Mouse (Mus musculus) embryonic facial prominence, embryonic 13.5 days (tissue): ENCODE measurements around the gene Vangl1. TPM values are rescaled to one million over a fixed set of nuclear protein-coding genes. Genes with fewer than 3 reads are reported as not detected.

Experiments used
- ATAC-seq: fragments of 200-750 bp; cut with Nextera tagmentation; 2 replicates; pipeline ENCODE4 v1.8.0; 2017; ENCODE audit warnings: low read depth; ENCODE audit not compliant: insufficient number of reproducible peaks, insufficient read depth, low FRiP score, low TSS enrichment
- H3K27ac ChIP-seq: fragments of 300-500 bp; sonication (generic); 2 replicates; pipeline ENCODE4 v1.5.1; 2015; ENCODE audit warnings: moderate library complexity, mild to moderate bottlenecking, inconsistent platforms
- H3K27me3 ChIP-seq: fragments of 300-500 bp; sonication (generic); 2 replicates; pipeline ENCODE4 v1.6.1; 2015; ENCODE audit warnings: mild to moderate bottlenecking, inconsistent platforms
- H3K36me3 ChIP-seq: fragments of 300-500 bp; sonication (generic); 2 replicates; pipeline ENCODE4 v1.6.1; 2015; ENCODE audit warnings: mild to moderate bottlenecking, inconsistent platforms
- H3K4me1 ChIP-seq: fragments of 300-500 bp; sonication (generic); 2 replicates; pipeline ENCODE4 v1.6.1; 2015; ENCODE audit warnings: inconsistent platforms
- H3K4me2 ChIP-seq: fragments of 300-500 bp; sonication (generic); 2 replicates; pipeline ENCODE4 v1.6.1; 2015; ENCODE audit warnings: moderate library complexity, mild to moderate bottlenecking, inconsistent platforms
- H3K4me3 ChIP-seq: fragments of 300-500 bp; sonication (generic); 2 replicates; pipeline ENCODE4 v1.5.1; 2015; ENCODE audit warnings: mild to moderate bottlenecking, inconsistent platforms
- H3K9ac ChIP-seq: fragments of 300-500 bp; sonication (generic); 2 replicates; pipeline ENCODE4 v1.6.1; 2015; ENCODE audit warnings: mild to moderate bottlenecking, inconsistent platforms
- H3K9me3 ChIP-seq: fragments of 300-500 bp; sonication (generic); 2 replicates; pipeline ENCODE4 v1.6.1; 2016; ENCODE audit warnings: inconsistent platforms
- WGBS: fragments of 180-500 bp; shearing (Covaris S2); methylation state at CpG from one replicate; pipeline ENCODE4 v1.1.7; 2015; ENCODE audit warnings: mixed read lengths; 5-methylcytosine and 5-hydroxymethylcytosine counted together
- polyA plus RNA-seq: library from polyadenylated mRNA; unstranded; fragments of >200 nt; fragmentation: Nextera tagmentation; extraction: Ambion mirVana; gene quantifications from 2 replicates; pipeline ENCODE4 v1.2.1, GENCODE M21; 2015

Gene Vangl1
- polyA plus RNA-seq, 1 experiment from 2014 or later = 13.9 TPM

DNA sequence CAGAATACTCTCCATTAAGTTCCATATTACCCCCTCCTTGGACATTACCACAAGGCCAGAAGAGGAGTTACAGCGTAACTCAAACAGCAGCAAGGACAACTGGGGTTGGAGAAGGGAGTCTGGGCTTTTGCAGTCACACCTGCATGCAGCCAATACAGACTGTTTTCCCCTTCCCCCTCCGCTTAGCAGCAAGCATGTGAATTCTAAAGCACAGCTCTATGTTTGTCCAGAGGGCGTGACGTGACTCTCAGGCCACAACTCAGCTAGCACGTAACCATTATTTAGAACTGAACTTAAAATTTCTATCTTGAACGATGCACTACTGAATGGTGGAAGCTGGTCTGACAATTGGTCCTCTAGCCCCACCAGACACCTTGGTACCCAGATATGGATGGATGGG, 63.9 kb downstream of the Vangl1 start:
- Histone ChIP-seq H3K9ac (no peak overlapping the region), H3K4me1 (peaks cover 12% of the 10 kb centered on the region), H3K9me3 (no peaks in the 10 kb centered on the region), H3K27me3 (no peaks in the 10 kb centered on the region), H3K4me3 (no peak overlapping the region), H3K36me3 (no peaks in the 10 kb centered on the region), H3K27ac (no peak overlapping the region), H3K4me2 (no peak overlapping the region)
- WGBS = 89% methylated on average over 6 of the region's 6 CpGs
- ATAC-seq = no peak

DNA sequence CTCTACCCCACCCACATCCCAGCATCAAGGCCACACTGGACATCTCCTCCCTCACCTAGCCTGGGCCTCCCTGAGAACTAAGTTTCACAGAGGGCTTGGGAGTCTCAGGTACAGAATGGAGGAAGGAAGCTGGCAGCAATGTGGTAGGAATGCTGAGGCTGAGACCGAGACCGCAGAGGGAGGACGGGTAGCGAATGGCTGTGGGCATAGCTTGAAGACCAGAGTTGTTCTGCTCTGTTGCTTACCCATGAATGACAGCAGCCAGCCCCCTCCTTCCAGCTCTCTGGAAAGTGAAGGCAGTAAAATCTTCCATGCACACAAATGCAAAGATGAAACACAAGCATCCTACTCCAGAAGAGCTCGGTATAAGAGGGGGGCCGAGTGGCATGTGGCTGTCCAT, 65.6 kb downstream of the Vangl1 start:
- 72% methylated on average over 6 of the region's 6 CpGs for WGBS
- H3K4me2 ChIP-seq = no peak overlapping the region
- no peak for ATAC-seq
- H3K4me1 ChIP-seq = peaks cover 16% of the 10 kb centered on the region
- no peak overlapping the region for H3K9ac ChIP-seq
- H3K27me3 ChIP-seq = no peaks in the 10 kb centered on the region
- H3K27ac ChIP-seq = no peak overlapping the region
- no peaks in the 10 kb centered on the region for H3K36me3 ChIP-seq
- no peaks in the 10 kb centered on the region for H3K9me3 ChIP-seq
- H3K4me3 ChIP-seq = no peak overlapping the region

DNA sequence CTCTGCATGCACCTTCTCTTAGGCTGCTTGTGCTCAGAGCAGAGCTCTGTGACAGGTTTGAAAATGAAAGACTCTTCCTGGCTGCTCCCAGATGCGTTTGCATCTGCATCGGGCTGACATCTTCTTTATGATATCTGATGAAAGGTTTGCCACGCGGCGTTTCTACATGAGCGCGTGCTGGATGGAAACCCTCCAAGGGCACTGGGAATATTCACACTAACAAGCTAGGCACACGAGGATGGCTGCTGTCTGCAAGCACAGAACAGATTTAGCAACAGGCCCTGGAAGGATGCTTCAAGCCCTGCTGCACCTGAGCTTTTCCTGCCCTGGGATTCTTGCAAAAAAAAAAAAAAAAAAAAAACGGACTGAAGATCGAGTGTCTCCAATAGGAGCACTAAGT, 67.3 kb downstream of the Vangl1 start:
- Histone ChIP-seq H3K36me3 (no peaks in the 10 kb centered on the region), H3K27ac (no peak overlapping the region), H3K9me3 (no peaks in the 10 kb centered on the region), H3K4me2 (no peak overlapping the region), H3K4me1 (peaks cover 16% of the 10 kb centered on the region), H3K4me3 (no peak overlapping the region), H3K9ac (no peak overlapping the region), H3K27me3 (no peaks in the 10 kb centered on the region; the same call in 1 of the 2 replicates)
- 62% methylated on average over 10 of the region's 10 CpGs for WGBS
- no peak for ATAC-seq

DNA sequence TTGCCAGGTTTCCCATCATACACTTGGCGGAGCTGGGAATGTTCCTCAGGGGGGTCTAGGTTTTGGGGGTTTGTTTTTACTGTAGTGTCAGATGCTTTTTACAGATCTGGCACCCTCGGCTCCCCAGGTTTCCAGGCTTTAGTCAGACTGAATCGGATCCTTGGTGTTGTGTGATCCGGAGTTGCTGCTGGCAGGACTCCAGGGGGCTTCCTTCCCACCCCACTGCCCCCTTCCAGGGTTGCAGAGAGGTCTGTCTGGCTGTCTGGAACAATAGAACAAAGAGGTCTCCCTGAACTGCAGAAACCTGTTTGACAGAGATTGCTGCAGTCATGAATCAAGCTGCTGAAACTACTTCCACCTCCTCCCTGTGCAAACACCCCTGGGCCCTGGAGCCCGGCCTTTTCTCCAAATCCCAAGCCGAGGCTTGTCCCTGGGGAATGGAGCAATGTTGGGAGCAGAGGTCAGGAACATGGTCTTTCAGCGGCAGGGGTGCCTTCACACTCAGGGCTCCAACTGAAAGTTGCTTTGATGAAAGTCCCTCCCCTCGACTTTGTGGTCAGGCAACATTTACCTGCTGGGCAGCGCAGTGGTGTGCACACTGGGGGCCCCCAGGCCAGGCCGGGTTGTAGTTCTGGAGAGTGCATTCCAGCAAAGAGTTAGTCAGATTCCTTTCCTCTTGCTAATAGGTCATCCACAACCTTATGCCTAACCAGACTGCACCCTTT, 68.9 kb downstream of the Vangl1 start:
- H3K27ac ChIP-seq = peak overlapping the region; percentile 68
- H3K9ac ChIP-seq = 0 out of 2 replicates have a peak overlapping the region, but pooled peaks have one; percentile 36
- no peak overlapping the region for H3K4me3 ChIP-seq
- H3K27me3 ChIP-seq = no peaks in the 10 kb centered on the region; the same call in 1 of the 2 replicates
- H3K9me3 ChIP-seq = no peaks in the 10 kb centered on the region
- peaks cover 16% of the 10 kb centered on the region for H3K4me1 ChIP-seq
- 18% methylated on average over 10 of the region's 10 CpGs for WGBS
- 0 out of 2 replicates have a peak overlapping the region, but pooled peaks have one; percentile 1 for H3K4me2 ChIP-seq
- peak; percentile 60 for ATAC-seq
- H3K36me3 ChIP-seq = no peaks in the 10 kb centered on the region

DNA sequence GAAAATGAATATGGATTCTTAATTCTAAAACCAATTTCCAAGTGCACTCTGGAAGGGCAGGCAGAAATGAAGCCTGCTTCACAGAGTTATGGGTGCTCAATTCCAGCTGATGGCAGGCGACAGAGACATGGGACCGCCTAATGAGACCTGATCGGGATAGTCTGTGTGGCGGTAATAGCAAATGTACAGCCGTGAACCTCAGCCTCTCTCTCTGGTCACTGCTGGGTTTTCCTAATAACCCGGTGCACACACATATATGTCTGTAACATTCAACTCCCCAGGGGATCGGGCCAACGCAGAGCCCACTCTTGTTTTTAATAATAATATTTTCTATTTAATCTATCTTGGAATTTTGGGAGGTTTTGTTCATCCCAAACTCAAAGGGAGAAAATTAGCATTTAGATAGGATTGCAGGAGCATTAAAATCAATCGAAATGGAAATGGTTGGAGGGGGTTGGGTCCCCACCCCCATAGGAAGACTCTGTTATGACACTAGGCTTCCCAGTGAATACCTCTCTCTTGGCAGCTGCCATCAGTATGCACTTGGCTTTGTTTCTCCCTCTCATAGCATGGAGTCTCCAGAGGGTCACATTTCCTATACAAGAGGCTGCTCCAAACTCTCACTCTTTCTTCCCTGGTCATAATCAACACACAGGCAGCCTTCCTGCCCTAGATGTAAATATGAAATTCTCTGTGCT, 72.7 kb downstream of the Vangl1 start:
- Histone ChIP-seq H3K4me3 (no peak overlapping the region), H3K9me3 (no peaks in the 10 kb centered on the region), H3K4me1 (peaks cover 12% of the 10 kb centered on the region), H3K27ac (no peak overlapping the region), H3K36me3 (no peaks in the 10 kb centered on the region), H3K27me3 (no peaks in the 10 kb centered on the region; the same call in 1 of the 2 replicates), H3K4me2 (no peak overlapping the region), H3K9ac (no peak overlapping the region)
- no peak for ATAC-seq
- WGBS = 91% methylated on average over 9 of the region's 9 CpGs

DNA sequence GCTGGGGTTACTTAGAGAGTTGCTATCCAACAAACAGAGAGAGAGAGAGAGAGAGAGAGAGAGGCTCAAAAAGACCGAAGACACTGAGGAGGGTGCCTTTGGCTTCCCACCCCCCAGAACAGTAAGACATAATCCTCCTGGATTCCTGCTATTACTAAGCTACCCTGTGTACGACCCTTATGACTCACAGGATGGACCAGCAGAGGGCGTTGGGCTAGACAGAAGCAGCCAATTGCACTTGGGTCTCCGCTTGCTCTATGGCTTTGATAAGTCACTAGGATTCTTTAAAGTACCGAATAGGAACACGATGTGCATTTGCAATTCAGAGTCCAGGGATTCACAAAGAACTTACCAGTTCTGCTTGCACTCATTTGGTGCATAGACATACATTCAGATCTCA, 74.0 kb downstream of the Vangl1 start:
- Histone ChIP-seq H3K9me3 (no peaks in the 10 kb centered on the region), H3K27ac (no peak overlapping the region), H3K9ac (no peak overlapping the region), H3K27me3 (no peaks in the 10 kb centered on the region; the same call in 1 of the 2 replicates), H3K4me2 (no peak overlapping the region), H3K36me3 (no peaks in the 10 kb centered on the region), H3K4me1 (peaks cover 3% of the 10 kb centered on the region), H3K4me3 (no peak overlapping the region)
- WGBS = 72% methylated on average over 6 of the region's 6 CpGs
- no peak for ATAC-seq

DNA sequence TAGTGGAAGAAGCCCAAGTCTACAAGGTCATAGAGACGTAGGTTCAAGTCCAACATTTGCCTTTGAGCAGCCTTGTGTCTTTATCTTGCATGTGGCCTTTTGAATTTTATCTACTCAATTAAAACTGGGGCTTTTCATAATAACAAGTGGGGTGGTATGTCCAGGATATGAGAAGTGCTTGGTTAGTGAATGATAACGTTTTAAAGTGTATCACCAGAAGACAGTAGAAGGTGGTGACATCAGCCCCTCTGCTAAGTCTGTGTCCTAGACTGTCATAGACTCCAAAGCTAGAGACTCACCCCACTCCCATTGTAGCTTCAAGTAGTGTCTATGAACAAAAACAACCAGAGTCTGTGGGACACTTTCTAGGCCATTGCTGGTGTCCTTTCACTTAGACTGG, 76.3 kb downstream of the Vangl1 start:
- H3K4me3 ChIP-seq = no peak overlapping the region
- no peaks in the 10 kb centered on the region for H3K4me1 ChIP-seq
- WGBS = 83% methylated on average over 2 of the region's 2 CpGs
- no peak for ATAC-seq
- no peak overlapping the region for H3K4me2 ChIP-seq
- no peak overlapping the region for H3K27ac ChIP-seq
- no peaks in the 10 kb centered on the region; the same call in 1 of the 2 replicates for H3K27me3 ChIP-seq
- H3K9me3 ChIP-seq = no peaks in the 10 kb centered on the region
- H3K9ac ChIP-seq = no peak overlapping the region
- H3K36me3 ChIP-seq = no peaks in the 10 kb centered on the region

DNA sequence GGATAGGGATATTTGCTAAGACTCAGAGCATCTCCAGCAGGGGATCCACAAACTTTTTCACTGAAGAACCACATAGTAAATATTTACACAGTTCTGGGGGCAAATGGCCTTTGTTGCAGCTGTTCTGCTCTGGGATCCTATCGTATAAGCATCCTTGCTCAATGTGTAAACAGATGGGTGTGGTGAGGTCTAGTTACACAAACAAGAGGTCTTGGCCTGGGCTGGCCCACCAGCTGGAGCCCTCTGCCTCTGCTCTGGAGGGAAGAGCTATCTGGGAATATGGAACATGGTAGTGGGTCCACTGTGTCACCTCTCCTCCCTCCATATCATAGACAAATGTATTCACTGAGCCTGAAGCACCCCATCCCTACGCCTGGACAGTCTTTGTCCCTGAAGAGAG, 77.4 kb downstream of the Vangl1 start:
- H3K27ac ChIP-seq = no peak overlapping the region
- no peaks in the 10 kb centered on the region for H3K36me3 ChIP-seq
- H3K9ac ChIP-seq = no peak overlapping the region
- ATAC-seq = no peak
- no peaks in the 10 kb centered on the region for H3K4me1 ChIP-seq
- no peak overlapping the region for H3K4me3 ChIP-seq
- WGBS = 76% methylated on average over 2 of the region's 2 CpGs
- no peaks in the 10 kb centered on the region for H3K9me3 ChIP-seq
- no peaks in the 10 kb centered on the region for H3K27me3 ChIP-seq
- H3K4me2 ChIP-seq = no peak overlapping the region

DNA sequence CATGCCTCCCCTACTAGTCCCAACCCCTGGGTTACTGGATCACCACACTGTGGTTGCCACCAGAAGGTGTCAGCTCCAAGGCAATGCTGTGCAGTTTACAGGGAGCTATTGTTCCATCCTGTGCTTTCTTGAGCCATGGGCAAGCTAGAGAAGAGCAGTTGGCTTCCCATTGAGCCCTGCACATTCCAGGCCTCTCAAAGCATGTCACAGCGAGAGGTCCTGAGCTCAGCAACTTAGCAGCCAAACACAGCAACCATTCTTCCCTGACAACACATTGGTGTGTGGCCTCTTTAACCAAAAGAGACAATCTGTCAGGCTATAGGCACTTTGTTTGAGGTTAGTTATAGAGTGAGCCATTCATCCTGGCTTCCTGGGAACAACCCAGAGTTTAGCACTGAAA, 78.9 kb downstream of the Vangl1 start:
- Histone ChIP-seq H3K36me3 (no peaks in the 10 kb centered on the region), H3K4me3 (no peak overlapping the region), H3K27me3 (no peaks in the 10 kb centered on the region), H3K9ac (no peak overlapping the region), H3K4me1 (no peaks in the 10 kb centered on the region), H3K9me3 (no peaks in the 10 kb centered on the region), H3K27ac (no peak overlapping the region), H3K4me2 (no peak overlapping the region)
- ATAC-seq = no peak
- WGBS = 39% methylated on average over 1 of the region's 1 CpGs

DNA sequence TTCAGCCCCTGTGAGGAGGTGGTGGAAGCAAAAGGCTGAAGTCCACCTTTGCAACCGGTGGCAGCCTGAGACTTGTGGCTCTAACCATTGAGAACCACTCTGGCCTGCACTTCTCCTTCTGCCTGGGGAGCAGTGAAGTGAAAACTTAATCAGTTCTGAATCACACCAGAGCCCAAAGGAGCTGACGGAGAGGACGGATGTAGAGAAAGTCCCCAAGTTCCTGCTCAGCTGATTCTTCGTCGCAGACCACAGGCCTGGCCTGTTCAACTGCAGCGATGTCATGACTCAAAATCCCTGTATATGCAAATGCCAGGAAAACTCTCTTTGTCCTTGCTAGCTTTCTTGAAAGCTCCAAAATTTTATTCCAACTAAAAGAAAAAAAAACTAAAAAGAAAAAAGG, 80.8 kb downstream of the Vangl1 start:
- Histone ChIP-seq H3K9ac (no peak overlapping the region), H3K27me3 (no peaks in the 10 kb centered on the region), H3K4me3 (no peak overlapping the region), H3K36me3 (no peaks in the 10 kb centered on the region), H3K4me2 (no peak overlapping the region), H3K4me1 (no peaks in the 10 kb centered on the region), H3K27ac (no peak overlapping the region), H3K9me3 (no peaks in the 10 kb centered on the region)
- no peak for ATAC-seq
- 81% methylated on average over 6 of the region's 6 CpGs for WGBS

DNA sequence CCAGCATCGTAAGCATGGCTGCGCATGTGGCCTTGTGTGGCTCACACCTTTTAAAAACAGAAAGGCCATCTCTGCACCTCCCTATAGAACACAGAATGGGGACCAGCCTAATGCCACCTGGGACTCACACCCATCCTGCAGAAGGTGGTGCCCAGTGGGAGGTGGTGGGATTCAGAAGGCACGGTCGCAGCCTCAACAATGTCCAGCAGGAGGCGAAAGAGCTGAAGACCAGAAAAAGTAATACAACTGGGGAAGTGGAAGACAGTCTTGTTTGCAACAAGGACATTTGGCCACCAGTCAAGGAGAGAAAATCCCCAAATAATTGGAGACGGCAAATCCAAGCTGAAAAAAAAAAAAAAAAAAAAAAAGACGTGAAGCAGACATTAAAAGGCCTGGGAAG, 82.4 kb downstream of the Vangl1 start:
- Histone ChIP-seq H3K9ac (no peak overlapping the region), H3K4me2 (no peak overlapping the region), H3K27ac (no peak overlapping the region), H3K4me3 (no peak overlapping the region), H3K36me3 (no peaks in the 10 kb centered on the region), H3K9me3 (no peaks in the 10 kb centered on the region), H3K4me1 (no peaks in the 10 kb centered on the region), H3K27me3 (no peaks in the 10 kb centered on the region)
- 74% methylated on average over 7 of the region's 7 CpGs for WGBS
- ATAC-seq = no peak

DNA sequence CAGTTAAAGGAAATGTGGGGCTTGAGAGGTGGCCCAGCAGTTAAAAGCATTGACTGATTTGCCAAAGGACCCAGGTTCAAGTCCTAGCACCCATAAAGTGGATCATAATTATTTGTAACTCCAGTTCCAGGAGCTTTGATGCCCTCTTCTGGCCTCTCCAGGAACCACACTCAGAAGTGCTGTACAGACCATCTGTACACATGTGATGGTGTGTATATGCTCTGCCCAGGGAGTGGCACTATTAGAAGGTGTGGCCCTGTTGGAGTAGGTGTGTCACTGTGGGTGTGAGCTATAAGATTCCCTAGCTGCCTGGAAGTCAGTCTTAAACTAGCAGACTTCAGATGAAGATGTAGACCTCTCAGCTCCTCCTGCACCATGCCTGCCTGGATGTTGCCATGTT, 83.5 kb downstream of the Vangl1 start:
- Histone ChIP-seq H3K4me2 (no peak overlapping the region), H3K4me1 (no peaks in the 10 kb centered on the region), H3K27me3 (no peaks in the 10 kb centered on the region), H3K9me3 (no peaks in the 10 kb centered on the region), H3K9ac (no peak overlapping the region), H3K27ac (no peak overlapping the region), H3K36me3 (no peaks in the 10 kb centered on the region), H3K4me3 (no peak overlapping the region)
- no peak for ATAC-seq
